Mouse (Mus musculus) gastrocnemius, postnatal 10 days (tissue): ENCODE data around the gene Pxylp1. TPM values are rescaled to one million over a fixed set of nuclear protein-coding genes. Genes with fewer than 3 reads are reported as not detected.

Experiments
- total RNA-seq, 2 experiments: library from RNA; stranded (reverse); gene quantifications; 2 replicates each; pipeline ENCODE4 v1.2.3; 2021

The Pxylp1 gene
- total RNA-seq, 2 experiments from 2014 or later: 4.5 to 7.4 TPM

Other genes starting within 250 kb of the Pxylp1 start
- gene Zbtb38, start 139.8 kb downstream of the Pxylp1 start, total RNA-seq: 10 to 100 TPM; 13.8 to 17.9 TPM
- 1 to 10 TPM; 5.6 to 7.8 TPM for gene Spsb4, start 126.2 kb upstream of the Pxylp1 start, total RNA-seq
- gene Slc25a36, start 218.5 kb upstream of the Pxylp1 start, total RNA-seq: 10 to 100 TPM; 45.3 to 63.2 TPM